Mouse (Mus musculus) CH12.LX (cell line): ENCODE results near the gene Dtl. TPM values are rescaled to one million over a fixed set of nuclear protein-coding genes. Genes with fewer than 3 reads are reported as not detected.

Experiments used
- DNase-seq: peaks from one replicate; pipeline ENCODE4 v3.0.0-alpha.2; 2013; ENCODE audit errors: extremely low read depth
- H3K27ac ChIP-seq: 2 replicates; pipeline ENCODE4 v1.5.1; 2012; ENCODE audit warnings: low read depth, mild to moderate bottlenecking, control low read depth, moderate library complexity; ENCODE audit not compliant: insufficient read depth
- H3K27me3 ChIP-seq: replicated peaks from 2 replicates; pipeline ENCODE3; 2012; ENCODE audit warnings: inconsistent platforms
- H3K36me3 ChIP-seq, 2 experiments: replicated peaks in 1 of 2; 2 replicates each; pipeline versions ENCODE3 to v1.6.1; 2012; ENCODE audit warnings: inconsistent platforms in 1 of 2, low read length in 1 of 2, mild to moderate bottlenecking in 1 of 2, mixed read lengths in 1 of 2, moderate library complexity in 1 of 2; ENCODE audit not compliant: control insufficient read depth in 1 of 2, insufficient read depth in 1 of 2
- H3K4me1 ChIP-seq, 2 experiments: 2 replicates each; pipeline ENCODE4 v1.6.1; 2012; ENCODE audit warnings: inconsistent platforms in 1 of 2, moderate library complexity in 1 of 2; ENCODE audit not compliant: insufficient read depth in 2 of 2, control insufficient read depth in 1 of 2
- H3K4me2 ChIP-seq: 2 replicates; pipeline ENCODE4 v1.6.1; 2012; ENCODE audit warnings: low read depth, mild to moderate bottlenecking, control low read depth; ENCODE audit not compliant: poor library complexity, insufficient read depth, severe bottlenecking
- H3K4me3 ChIP-seq, 3 experiments: fragments of 150-350 bp in 1 of 3; sonication (generic) in 1 of 3; replicated peaks in 1 of 3; 2 replicates each; pipeline versions ENCODE3 to v1.5.1; 2011 to 2012; ENCODE audit warnings: low read depth in 2 of 3, low read length in 2 of 3, mild to moderate bottlenecking in 2 of 3, moderate library complexity in 2 of 3, control low read depth in 1 of 3, improper control_type of control experiment in 1 of 3, inconsistent platforms in 1 of 3, mixed read lengths in 1 of 3; ENCODE audit not compliant: poor library complexity in 1 of 3
- H3K79me2 ChIP-seq: replicated peaks from 2 replicates; pipeline ENCODE4 v1.6.1; 2012; ENCODE audit warnings: mild to moderate bottlenecking, moderate library complexity; ENCODE audit not compliant: control insufficient read depth, poor library complexity, insufficient read depth, severe bottlenecking; ENCODE audit errors: extremely low read depth
- H3K9ac ChIP-seq: 2 replicates; pipeline ENCODE4 v1.6.1; 2012; ENCODE audit warnings: low read depth, mild to moderate bottlenecking, control low read depth, moderate library complexity; ENCODE audit not compliant: insufficient read depth
- H3K9me3 ChIP-seq: replicated peaks from 2 replicates; pipeline ENCODE3; 2012; ENCODE audit warnings: low read length, inconsistent platforms, mixed read lengths
- CTCF ChIP-seq, 2 experiments: IDR thresholded peaks in 1 of 2; conservative IDR thresholded peaks in 1 of 2; 2 replicates each; pipeline ENCODE4 v1.5.1; 2011 to 2012; ENCODE audit warnings: low read depth in 2 of 2, low read length in 2 of 2, improper control_type of control experiment in 1 of 2, inconsistent platforms in 1 of 2, mild to moderate bottlenecking in 1 of 2, moderate library complexity in 1 of 2
- E2F4 ChIP-seq: IDR thresholded peaks from 2 replicates; pipeline ENCODE4 v1.6.1; 2011; ENCODE audit warnings: low read depth, low read length, improper control_type of control experiment; ENCODE audit not compliant: insufficient replicate concordance
- HCFC1 ChIP-seq: IDR thresholded peaks from 2 replicates; pipeline ENCODE4 v1.6.1; 2012; ENCODE audit warnings: low read depth, mild to moderate bottlenecking, inconsistent platforms, low read length, improper control_type of control experiment
- IRF4 ChIP-seq: IDR thresholded peaks from 2 replicates; pipeline ENCODE4 v1.6.1; 2014; ENCODE audit warnings: low read depth, mild to moderate bottlenecking, inconsistent platforms, low read length, improper control_type of control experiment
- JUN ChIP-seq: IDR thresholded peaks from 2 replicates; pipeline ENCODE4 v1.6.1; 2011; ENCODE audit warnings: low read depth, mild to moderate bottlenecking, low read length, improper control_type of control experiment, moderate library complexity; ENCODE audit not compliant: insufficient read depth
- JUND ChIP-seq: conservative IDR thresholded peaks from 2 replicates; pipeline ENCODE4 v1.6.1; 2011; ENCODE audit warnings: low read depth, low read length, improper control_type of control experiment
- MAFK ChIP-seq: IDR thresholded peaks from 2 replicates; pipeline ENCODE4 v1.6.1; 2011; ENCODE audit warnings: low read length, improper control_type of control experiment; ENCODE audit not compliant: insufficient replicate concordance
- MAX ChIP-seq: IDR thresholded peaks from 2 replicates; pipeline ENCODE4 v1.6.1; 2011; ENCODE audit warnings: low read length, improper control_type of control experiment
- MAZ ChIP-seq: IDR thresholded peaks from 2 replicates; pipeline ENCODE4 v1.6.1; 2012; ENCODE audit warnings: low read depth, mild to moderate bottlenecking, inconsistent platforms, low read length, improper control_type of control experiment, moderate library complexity
- MXI1 ChIP-seq: IDR thresholded peaks from 2 replicates; pipeline ENCODE4 v1.6.1; 2011; ENCODE audit warnings: mild to moderate bottlenecking, low read depth, low read length, improper control_type of control experiment
- NRF1 ChIP-seq: IDR thresholded peaks from 2 replicates; pipeline ENCODE4 v1.6.1; 2014; ENCODE audit warnings: low read depth, mild to moderate bottlenecking, inconsistent platforms, low read length, improper control_type of control experiment, moderate library complexity
- RAD21 ChIP-seq: IDR thresholded peaks from 2 replicates; pipeline ENCODE4 v1.6.1; 2011; ENCODE audit warnings: low read depth, mild to moderate bottlenecking, low read length, improper control_type of control experiment, moderate library complexity
- SIN3A ChIP-seq: IDR thresholded peaks from 2 replicates; pipeline ENCODE4 v1.6.1; 2012; ENCODE audit warnings: low read length, improper control_type of control experiment, inconsistent platforms
- TBP ChIP-seq: conservative IDR thresholded peaks from 2 replicates; pipeline ENCODE4 v1.6.1; 2011; ENCODE audit warnings: low read depth, low read length, improper control_type of control experiment
- UBTF ChIP-seq: IDR thresholded peaks from 2 replicates; pipeline ENCODE4 v1.6.1; 2012; ENCODE audit warnings: low read depth, mild to moderate bottlenecking, inconsistent platforms, low read length, improper control_type of control experiment, moderate library complexity
- ZC3H11A ChIP-seq: IDR thresholded peaks from 2 replicates; pipeline ENCODE4 v1.6.1; 2012; ENCODE audit warnings: low read depth, mild to moderate bottlenecking, inconsistent platforms, low read length, improper control_type of control experiment
- dilution Hi-C: fragments of 300-500 bp; cut with MboI; formaldehyde crosslinking; loops from 2 replicates; pipeline ENCODE4 v1.14.3; 2020; ENCODE audit warnings: low sequenced_read_pairs; ENCODE audit not compliant: extremely low pct_unique_long_range_greater_than_20kb, extremely low pct_ligation_motif_present
- in situ Hi-C: fragments of 300-500 bp; cut with MboI; formaldehyde crosslinking; loops from 3 replicates; pipeline ENCODE4 v1.14.3; 2019; ENCODE audit warnings: low sequenced_read_pairs, low pct_ligation_motif_present, low pct_unique_long_range_greater_than_20kb, mixed read lengths
- polyA plus RNA-seq: library from polyadenylated mRNA; unstranded; fragments of >175 nt; gene quantifications from 2 replicates; pipeline ENCODE4 v1.2.1, GENCODE M21; 2012; ENCODE audit warnings: low read depth; ENCODE audit not compliant: insufficient read length
- total RNA-seq, 2 experiments: library from RNA; depleted of rRNA; stranded (reverse); fragments of 300-350 nt in 1 of 2; fragments of >200 nt in 1 of 2; gene quantifications; 2 replicates each; pipeline ENCODE4 v1.2.3; 2012 to 2014

Dtl gene
- total and polyA plus RNA-seq, 3 experiments: 31.8 to 65.2 (median 37.9) TPM

DNA sequence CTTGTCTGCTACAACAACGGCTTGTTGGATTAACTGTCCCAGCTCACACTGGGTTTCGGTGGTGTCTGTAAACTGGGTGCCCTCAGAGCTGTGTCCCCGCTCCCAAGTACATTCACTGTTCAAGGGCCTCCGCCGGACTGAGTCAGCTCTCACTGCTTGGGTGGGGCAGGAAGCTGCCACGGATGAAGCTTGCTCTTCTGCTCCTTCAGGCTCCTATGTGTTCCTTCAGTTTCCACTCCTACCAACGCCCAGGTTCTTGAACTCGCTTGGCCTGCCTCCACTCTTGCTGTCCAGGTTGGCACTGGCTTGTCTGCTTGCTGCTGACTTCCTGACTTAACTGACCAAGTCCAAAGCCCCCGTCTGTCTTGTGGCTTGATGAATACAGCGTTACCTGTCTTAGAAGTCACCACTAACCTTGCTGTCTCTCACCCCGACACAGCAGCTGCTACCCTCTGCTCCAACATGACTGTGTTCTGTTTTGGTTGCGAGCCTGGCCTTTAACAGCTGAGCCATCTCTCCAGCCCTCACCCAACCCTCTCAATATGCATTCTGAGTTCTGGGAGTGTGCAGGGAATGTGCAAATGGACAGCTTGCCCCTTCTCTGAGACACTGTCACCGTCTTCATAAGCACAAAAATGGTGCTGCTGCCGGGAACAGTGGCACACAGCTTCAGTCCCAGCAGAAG lies 76.9 kb downstream of the Dtl start:
- no peaks in the 10 kb centered on the region for H3K4me1 ChIP-seq
- H3K27me3 ChIP-seq: peaks cover under 1% of the 10 kb centered on the region
- TF ChIP-seq JUND: no peak
- no peak for TF ChIP-seq MAFK
- no peak for TF ChIP-seq ZC3H11A
- no peak for TF ChIP-seq SIN3A
- no peak for TF ChIP-seq RAD21
- TF ChIP-seq JUN: no peak
- no peak for TF ChIP-seq NRF1
- TF ChIP-seq MAX: no peak
- TF ChIP-seq CTCF (conservative IDR thresholded peaks at IDR 0.05 in 1 of 2, IDR thresholded peaks at IDR 0.05 in 1 of 2; ENCODE audit: low read depth in 2 of 2, low read length in 2 of 2): no peak
- no peak for TF ChIP-seq MXI1
- TF ChIP-seq UBTF: no peak
- TF ChIP-seq MAZ: no peak
- TF ChIP-seq IRF4: no peak
- no peak for TF ChIP-seq TBP
- TF ChIP-seq E2F4: no peak
- no peak for TF ChIP-seq HCFC1
- H3K27ac ChIP-seq: no peak overlapping the region
- no peaks in the 10 kb centered on the region for H3K9me3 ChIP-seq
- dilution Hi-C loops: no loop called here
- H3K4me3 ChIP-seq: no peak overlapping the region
- in situ Hi-C loops: no loop called here
- H3K9ac ChIP-seq: no peak overlapping the region
- H3K4me2 ChIP-seq: no peak overlapping the region
- H3K79me2 ChIP-seq: no peaks in the 10 kb centered on the region
- DNase-seq: no peak
- no peaks in the 10 kb centered on the region for H3K36me3 ChIP-seq

DNA sequence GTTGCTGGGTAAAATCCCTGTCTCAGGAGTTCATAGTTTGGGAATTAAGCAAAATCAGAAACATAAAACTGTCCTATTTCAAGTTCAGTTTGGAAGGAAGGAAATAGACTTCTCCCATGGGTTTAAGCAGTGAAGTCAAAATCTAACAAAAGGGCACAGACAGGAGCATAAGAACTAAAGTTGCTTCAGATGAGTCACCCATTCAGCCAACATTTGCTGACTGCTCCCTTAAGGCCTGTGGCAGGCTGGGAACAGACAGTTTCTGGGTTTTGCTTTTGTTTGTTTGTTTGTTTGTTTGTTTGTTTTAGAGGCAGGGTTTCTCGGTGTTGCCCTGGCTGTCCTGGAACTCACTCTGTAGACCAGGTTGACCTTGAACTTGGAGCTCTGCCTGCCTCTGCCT lies 78.7 kb downstream of the Dtl start:
- no peaks in the 10 kb centered on the region for H3K4me1 ChIP-seq
- no peak overlapping the region for H3K27ac ChIP-seq
- no peak for DNase-seq
- H3K9me3 ChIP-seq: no peaks in the 10 kb centered on the region
- no peaks in the 10 kb centered on the region for H3K36me3 ChIP-seq
- TF ChIP-seq HCFC1: no peak
- H3K79me2 ChIP-seq: no peaks in the 10 kb centered on the region
- H3K4me3 ChIP-seq: no peak overlapping the region
- peaks cover 2% of the 10 kb centered on the region for H3K27me3 ChIP-seq
- H3K9ac ChIP-seq: no peak overlapping the region
- in situ Hi-C loops (no loop called here), dilution Hi-C loops (no loop called here)
- H3K4me2 ChIP-seq: no peak overlapping the region
